Mouse (Mus musculus): ENCODE results near the gene Galnt15.

Galnt15 gene

GRCm38 (mm10) chr14:32028681-32029091, at the start of gene Galnt15:
TSS of gene Galnt15 (plus strand) at chr14:32028989.
- no peak for DNase-seq (ENCODE audit: low read depth, low spot score)

- no peak for DNase-seq (ENCODE audit: low read depth, low spot score)
These were observed 34.8 kb upstream of the Galnt15 start for GRCm38 (mm10) chr14:31994021-31994420.

- no peak for DNase-seq (ENCODE audit: low read depth, low spot score)
These were observed 27.8 kb upstream of the Galnt15 start for GRCm38 (mm10) chr14:32000941-32001340.

DNA sequence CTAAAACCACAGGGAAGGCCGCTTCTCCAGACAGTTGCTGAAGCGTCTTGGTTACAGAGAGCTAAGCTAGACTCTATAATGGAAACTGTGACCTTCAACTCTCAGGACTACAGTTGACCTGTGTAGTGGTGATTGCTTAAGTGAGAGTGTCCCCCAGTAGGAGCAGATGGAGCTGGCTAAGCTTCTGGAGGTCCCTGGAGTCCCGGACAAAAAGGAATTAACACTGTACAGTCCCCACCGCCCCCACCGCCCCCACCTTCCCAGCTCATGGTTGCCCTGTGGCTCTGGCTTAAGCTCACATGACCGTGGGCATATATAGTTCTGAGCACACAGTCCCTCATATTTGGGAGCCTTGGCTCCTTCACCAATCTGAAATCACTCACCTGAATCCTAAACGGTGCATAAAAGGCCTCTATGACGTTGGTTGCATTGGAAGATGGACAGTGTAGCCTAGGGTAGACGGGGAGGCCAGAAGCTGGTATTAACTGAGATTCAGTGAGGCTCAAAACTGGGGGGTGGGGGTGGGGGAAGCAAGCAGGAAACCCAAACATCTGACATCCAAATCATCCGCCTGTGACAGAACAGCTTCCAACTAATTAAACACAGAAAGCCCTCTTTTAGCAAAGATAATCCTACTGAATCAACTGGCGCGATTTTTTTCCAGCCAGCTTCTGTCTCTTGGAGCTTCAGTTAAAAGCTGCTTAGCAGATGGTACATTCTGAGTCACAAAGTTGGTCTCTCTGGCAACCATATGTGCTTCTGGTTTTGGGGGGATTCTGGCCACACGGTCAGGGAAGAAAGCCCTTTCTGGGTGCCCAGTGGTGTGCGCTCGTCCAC, 26.1 kb upstream of the Galnt15 start:
- no peak for DNase-seq (ENCODE audit: low read depth, low spot score)

DNA sequence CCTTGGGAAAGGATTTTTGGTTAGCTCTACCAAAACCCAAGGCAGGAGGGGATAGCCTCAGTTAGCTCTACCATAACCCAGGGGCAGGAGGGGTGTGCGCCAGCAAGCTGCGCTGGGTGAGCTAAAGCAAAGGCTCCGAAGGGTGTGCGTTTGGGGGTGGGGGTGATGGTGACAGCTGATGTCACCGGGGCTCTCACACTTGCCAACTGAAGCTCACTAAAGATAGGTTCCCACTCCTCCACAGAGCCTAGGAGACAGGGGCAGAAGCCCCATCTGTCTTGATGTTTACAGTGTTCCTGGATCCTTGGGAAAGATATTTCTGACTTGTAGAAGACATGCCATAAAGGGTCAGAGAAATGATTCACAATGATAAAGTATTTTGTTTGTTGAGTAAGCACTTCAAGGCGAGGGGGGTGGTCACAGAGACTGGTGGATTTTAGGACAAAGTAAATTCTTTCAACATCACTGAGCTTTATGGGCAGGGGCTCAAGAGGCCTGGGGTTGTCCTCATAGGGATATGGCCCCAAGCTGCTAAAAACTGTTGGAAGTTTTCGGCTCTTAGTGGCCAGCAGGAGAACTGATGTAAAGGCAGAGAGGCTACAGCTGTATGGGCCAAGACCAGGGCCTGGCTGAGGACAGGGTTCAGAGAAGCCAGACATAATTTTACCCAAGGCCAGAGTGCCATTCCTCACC, 24.7 kb upstream of the Galnt15 start:
- DNase-seq (ENCODE audit: low read depth, low spot score) = no peak

- DNase-seq (ENCODE audit: low read depth, low spot score) = no peak
These were observed 23.0 kb upstream of the Galnt15 start for GRCm38 (mm10) chr14:32005673-32006261.

GRCm38 (mm10) chr14:32007654-32008335, 21.0 kb upstream of the Galnt15 start:
- no peak for DNase-seq (ENCODE audit: low read depth, low spot score)

DNA sequence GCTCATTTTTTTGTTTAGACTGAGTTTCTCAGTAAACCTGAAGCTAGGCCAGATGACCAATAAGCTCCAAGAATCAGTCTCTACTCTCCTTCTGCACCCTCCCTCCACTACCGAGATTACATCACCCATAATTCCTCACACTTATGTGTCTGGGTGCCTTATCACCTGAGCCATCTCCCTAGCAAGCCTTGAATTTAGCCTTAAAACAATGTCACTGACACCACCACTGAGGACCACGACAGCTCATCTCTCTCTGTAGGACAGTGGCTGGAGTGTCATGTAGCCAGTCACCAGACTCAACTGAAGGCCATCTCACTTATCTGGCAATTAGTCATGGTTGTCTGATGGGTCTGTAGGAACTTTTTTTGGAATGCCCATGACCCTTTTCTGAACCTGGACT, 19.1 kb upstream of the Galnt15 start:
- no peak for DNase-seq (ENCODE audit: low read depth, low spot score)

- DNase-seq (ENCODE audit: low read depth, low spot score) = no peak
These were observed 17.1 kb upstream of the Galnt15 start for GRCm38 (mm10) chr14:32011547-32012304.

DNA sequence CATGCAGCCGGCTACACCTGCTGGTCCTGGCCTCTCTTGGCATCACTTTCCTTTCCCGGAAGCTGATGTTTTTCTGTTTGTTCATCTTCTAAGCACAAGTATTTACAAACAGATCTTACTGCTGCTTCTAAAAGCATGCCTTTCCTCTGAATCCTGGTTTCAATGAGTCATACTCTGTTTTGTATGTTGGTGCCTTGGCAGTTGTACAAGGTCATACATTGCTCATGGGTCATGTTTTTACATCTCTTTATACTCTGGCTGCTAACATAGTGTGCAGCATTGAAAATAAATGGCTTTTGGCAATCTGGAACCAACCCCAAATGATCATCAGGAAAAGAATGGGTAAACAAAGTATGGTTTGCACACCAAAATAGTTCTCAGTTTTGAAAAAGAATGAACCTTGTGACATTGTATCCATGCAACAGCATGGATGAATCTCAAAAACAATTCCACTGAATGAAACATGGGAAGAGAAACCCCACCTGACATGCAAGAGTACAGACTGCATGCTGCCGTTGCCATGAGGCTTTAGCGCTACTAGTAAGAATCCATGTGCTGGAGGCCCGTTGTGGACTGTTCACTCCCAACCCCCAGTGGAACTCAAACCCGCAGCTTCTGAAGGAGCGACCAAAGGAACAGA, 13.5 kb upstream of the Galnt15 start:
- no peak for DNase-seq (ENCODE audit: low read depth, low spot score)

- no peak for DNase-seq (ENCODE audit: low read depth, low spot score)
These were observed 12.3 kb upstream of the Galnt15 start for GRCm38 (mm10) chr14:32016466-32016865.

DNA sequence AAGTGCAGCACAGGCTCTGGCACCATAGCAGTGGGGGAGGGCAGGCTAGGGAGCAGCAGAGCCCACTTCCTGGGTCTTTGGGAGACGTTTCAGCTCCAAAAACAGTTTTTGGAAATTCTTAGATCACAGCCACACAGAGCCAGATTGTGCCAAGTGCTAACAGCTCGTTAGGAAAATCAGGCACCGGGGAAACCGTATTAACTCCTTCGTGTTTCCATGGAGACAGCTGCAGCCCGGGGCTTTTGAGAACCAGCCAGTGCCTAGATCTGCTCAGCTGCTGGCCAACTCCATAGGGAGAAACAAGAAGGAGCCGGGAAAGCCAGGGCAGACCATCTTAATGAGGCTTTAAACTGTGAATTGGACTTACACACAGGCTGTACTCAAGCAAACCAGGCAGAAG, 11.9 kb upstream of the Galnt15 start:
- no peak for DNase-seq (ENCODE audit: low read depth, low spot score)

GRCm38 (mm10) chr14:32017448-32017847, 11.3 kb upstream of the Galnt15 start:
- no peak for DNase-seq (ENCODE audit: low read depth, low spot score)

DNA sequence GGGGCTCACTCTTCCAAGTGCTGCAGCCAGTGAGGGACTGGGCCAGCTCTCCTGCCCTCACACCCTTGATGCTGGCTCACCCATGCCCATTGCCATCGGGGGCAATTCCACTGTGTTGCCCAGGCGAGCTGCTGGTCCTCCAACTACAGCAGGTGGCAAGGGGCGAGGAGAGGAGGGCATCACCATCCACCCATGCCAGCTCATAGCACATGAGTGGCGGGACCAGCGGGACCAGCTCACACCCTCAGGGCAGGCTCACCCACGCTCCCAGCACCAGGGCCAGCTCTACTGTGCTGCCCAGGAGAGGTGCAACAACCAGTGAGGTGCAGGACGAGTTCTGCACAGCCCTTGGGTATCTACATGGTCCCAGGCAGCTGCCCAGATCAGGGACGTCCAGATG, 9.7 kb upstream of the Galnt15 start:
- DNase-seq (ENCODE audit: low read depth, low spot score) = no peak

DNA sequence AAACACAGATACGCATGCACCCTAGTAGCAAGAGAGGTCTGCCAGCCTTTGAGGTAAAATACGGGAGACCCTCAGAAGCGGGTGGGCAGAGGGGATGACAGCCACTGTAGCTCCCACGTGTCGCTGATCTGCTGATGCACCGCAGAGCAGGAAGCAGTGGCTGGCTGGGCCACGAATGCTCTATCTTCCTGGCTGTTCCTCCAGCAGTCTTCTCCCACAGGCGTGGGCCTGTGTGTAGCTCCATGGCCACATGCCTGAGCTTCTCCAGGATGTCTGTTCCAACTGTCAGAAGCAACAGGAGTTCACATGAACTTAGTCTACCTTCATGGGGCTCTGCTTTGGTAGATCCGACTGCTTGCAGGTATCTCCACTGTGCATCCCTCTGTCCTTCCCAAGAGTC, 6.8 kb upstream of the Galnt15 start:
- no peak for DNase-seq (ENCODE audit: low read depth, low spot score)

DNA sequence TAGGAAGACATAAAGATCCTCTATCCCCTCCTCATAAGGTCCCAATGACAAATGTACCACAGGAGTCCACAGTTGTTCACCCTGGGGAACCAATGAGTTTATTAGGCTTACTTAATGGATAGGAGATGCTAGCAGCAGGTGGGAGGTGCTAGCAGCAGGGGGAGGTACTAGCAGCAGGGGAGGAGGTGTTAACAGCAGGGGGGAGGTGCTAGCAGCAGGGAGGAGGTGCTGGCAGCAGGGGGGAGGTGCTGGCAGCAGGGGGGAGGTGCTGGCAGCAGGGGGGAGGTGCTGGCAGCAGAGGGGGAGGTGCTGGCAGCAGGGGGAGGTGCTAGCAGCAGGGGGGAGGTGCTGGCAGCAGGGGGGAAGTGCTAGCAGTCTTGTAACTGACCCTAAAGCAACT, 6.3 kb upstream of the Galnt15 start:
- DNase-seq (ENCODE audit: low read depth, low spot score) = peak; percentile 79

- DNase-seq (ENCODE audit: low read depth, low spot score) = no peak
These were observed 4.9 kb upstream of the Galnt15 start for GRCm38 (mm10) chr14:32023891-32024290.

DNA sequence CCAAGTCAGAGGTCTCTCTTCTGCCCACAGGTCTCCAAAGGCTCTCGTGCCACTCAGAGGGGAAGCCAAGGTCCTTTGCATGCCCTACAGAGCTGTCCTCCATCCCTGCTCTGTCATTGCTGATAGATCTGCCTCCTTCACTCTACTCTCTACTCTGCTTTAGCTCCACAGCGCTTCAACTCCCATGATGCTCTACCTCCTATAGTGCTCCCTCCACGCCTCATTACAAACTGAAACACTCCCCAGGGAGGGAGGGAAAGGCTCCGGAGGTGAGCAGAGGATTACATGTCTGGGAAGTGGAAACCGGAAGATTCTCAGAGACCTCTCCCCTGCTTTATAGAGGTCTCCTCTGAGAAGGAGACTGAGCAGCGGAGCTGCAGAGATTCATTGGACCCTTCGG, 1.6 kb upstream of the Galnt15 start:
- DNase-seq (ENCODE audit: low read depth, low spot score) = no peak

DNA sequence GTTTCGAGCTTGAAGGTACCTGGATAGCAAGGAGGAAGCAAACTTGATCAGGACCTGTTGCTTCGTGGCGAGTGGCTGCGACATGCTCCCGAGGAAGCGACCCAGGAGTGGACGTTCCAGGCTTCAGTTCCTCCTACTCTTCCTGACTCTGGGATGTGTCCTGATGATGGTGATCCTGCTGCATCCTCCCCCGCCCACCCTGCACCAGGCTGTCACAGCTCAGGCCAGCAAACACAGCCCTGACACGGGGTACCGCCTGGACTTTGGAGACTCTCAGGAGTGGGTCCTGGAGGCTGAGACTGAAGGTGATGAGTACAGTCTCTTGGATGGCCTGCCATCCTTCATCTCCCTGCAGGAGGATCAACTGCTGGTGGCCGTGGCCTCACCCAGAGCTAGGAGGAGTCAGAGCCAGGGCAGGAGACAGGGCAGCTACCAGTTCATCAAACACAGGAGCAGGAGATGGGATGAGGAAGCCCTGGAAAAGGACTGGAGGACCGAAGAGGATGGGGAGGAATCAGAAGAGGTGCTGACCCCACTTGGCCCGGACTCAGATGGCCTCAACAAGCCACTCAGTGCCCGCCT, 713 bp downstream of the Galnt15 start:
- no peak for DNase-seq (ENCODE audit: low read depth, low spot score)

GRCm38 (mm10) chr14:32030073-32030472, 1.3 kb downstream of the Galnt15 start:
- no peak for DNase-seq (ENCODE audit: low read depth, low spot score)

DNA sequence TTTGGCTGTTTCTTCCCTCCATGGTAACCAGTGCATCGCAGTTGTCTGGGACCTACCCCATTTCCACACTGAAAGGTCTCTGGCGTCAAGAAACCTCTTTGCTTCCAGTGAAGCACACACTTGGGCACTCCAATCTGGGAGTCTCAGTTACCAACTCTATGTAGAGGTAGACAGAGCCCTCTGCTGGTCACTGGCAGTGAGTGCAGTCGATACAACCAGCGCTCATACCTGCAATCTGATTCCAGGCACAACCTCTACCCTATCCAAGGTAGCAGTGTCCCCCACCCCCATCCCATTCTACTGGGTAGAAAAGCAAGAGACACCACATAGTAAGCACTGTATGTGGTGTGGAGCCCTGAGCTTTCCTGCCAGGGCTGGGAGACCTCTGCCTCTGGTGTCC, 3.7 kb downstream of the Galnt15 start:
- DNase-seq (ENCODE audit: low read depth, low spot score) = peak; percentile 82
